Mouse (Mus musculus): Measurements from ENCODE around the gene Gpx8. TPM values are rescaled to one million over a fixed set of nuclear protein-coding genes. Genes with fewer than 3 reads are reported as not detected.
A peak's percentile ranks its signal among the peaks of the same experiment; 100 is the strongest.

Gpx8 gene
- polyA plus RNA-seq, 1 experiment from 2014 or later: 6.3 TPM

- no peaks in the 10 kb centered on the region; the same call in 1 of the 2 replicates for H3K4me1 ChIP-seq (ENCODE audit: control insufficient read depth, low read depth, low read length)
- WGBS (ENCODE audit: insufficient replicate concordance): 43% methylated on average over 9 of the region's 9 CpGs
- no peaks in the 10 kb centered on the region for H3K36me3 ChIP-seq (ENCODE audit: control insufficient read depth, insufficient read depth)
- ATAC-seq (ENCODE audit: low read depth): no peak
- H3K27ac ChIP-seq (ENCODE audit: low read length): no peak overlapping the region
- no peak overlapping the region for H3K4me2 ChIP-seq (ENCODE audit: low read depth, low read length)
- H3K9me3 ChIP-seq (replicated peaks; ENCODE audit: control insufficient read depth, low read length): no peaks in the 10 kb centered on the region
- H3K9ac ChIP-seq (ENCODE audit: low read depth, low read length): no peak overlapping the region
- no peak overlapping the region for H3K4me3 ChIP-seq (ENCODE audit: low read depth, low read length)
- H3K27me3 ChIP-seq (ENCODE audit: control insufficient read depth, insufficient read depth, low read depth, low read length): peaks cover 50% of the 10 kb centered on the region
Measured at GRCm38 (mm10) chr13:113000576-113001318, 45.5 kb downstream of the Gpx8 start.

GRCm38 (mm10) chr13:113000090-113000489, 46.1 kb downstream of the Gpx8 start:
- 38% methylated on average over 3 of the region's 3 CpGs for WGBS (ENCODE audit: insufficient replicate concordance)
- no peaks in the 10 kb centered on the region; the same call in 1 of the 2 replicates for H3K4me1 ChIP-seq (ENCODE audit: control insufficient read depth, low read depth, low read length)
- H3K4me3 ChIP-seq (ENCODE audit: low read depth, low read length): no peak overlapping the region
- no peak for ATAC-seq (ENCODE audit: low read depth)
- peaks cover 53% of the 10 kb centered on the region for H3K27me3 ChIP-seq (ENCODE audit: control insufficient read depth, insufficient read depth, low read depth, low read length)
- H3K9me3 ChIP-seq (replicated peaks; ENCODE audit: control insufficient read depth, low read length): no peaks in the 10 kb centered on the region
- H3K9ac ChIP-seq (ENCODE audit: low read depth, low read length): no peak overlapping the region
- no peak overlapping the region for H3K4me2 ChIP-seq (ENCODE audit: low read depth, low read length)
- no peak overlapping the region for H3K27ac ChIP-seq (ENCODE audit: low read length)
- H3K36me3 ChIP-seq (ENCODE audit: control insufficient read depth, insufficient read depth): no peaks in the 10 kb centered on the region

GRCm38 (mm10) chr13:112998427-112999201, 47.6 kb downstream of the Gpx8 start:
- Histone ChIP-seq H3K4me3 (ENCODE audit: low read depth, low read length) (peak overlapping the region; percentile 13; the same call in 1 of the 2 replicates), H3K9me3 (replicated peaks; ENCODE audit: control insufficient read depth, low read length) (no peaks in the 10 kb centered on the region), H3K27me3 (ENCODE audit: control insufficient read depth, insufficient read depth, low read depth, low read length) (peaks cover 68% of the 10 kb centered on the region), H3K4me2 (ENCODE audit: low read depth, low read length) (peak overlapping the region; percentile 25), H3K27ac (ENCODE audit: low read length) (no peak overlapping the region), H3K9ac (ENCODE audit: low read depth, low read length) (no peak overlapping the region), H3K4me1 (ENCODE audit: control insufficient read depth, low read depth, low read length) (peaks cover 6% of the 10 kb centered on the region), H3K36me3 (ENCODE audit: control insufficient read depth, insufficient read depth) (no peaks in the 10 kb centered on the region)
- ATAC-seq (ENCODE audit: low read depth): no peak
- 1% methylated on average over 46 of the region's 46 CpGs for WGBS (ENCODE audit: insufficient replicate concordance)

- no peaks in the 10 kb centered on the region for H3K9me3 ChIP-seq (replicated peaks; ENCODE audit: control insufficient read depth, low read length)
- H3K36me3 ChIP-seq (ENCODE audit: control insufficient read depth, insufficient read depth): no peaks in the 10 kb centered on the region
- H3K4me1 ChIP-seq (ENCODE audit: control insufficient read depth, low read depth, low read length): peaks cover 8% of the 10 kb centered on the region
- H3K4me3 ChIP-seq (ENCODE audit: low read depth, low read length): no peak overlapping the region
- no peak overlapping the region for H3K4me2 ChIP-seq (ENCODE audit: low read depth, low read length)
- no peak overlapping the region for H3K9ac ChIP-seq (ENCODE audit: low read depth, low read length)
- H3K27ac ChIP-seq (ENCODE audit: low read length): no peak overlapping the region
- no peak for ATAC-seq (ENCODE audit: low read depth)
- H3K27me3 ChIP-seq (ENCODE audit: control insufficient read depth, insufficient read depth, low read depth, low read length): peaks cover 79% of the 10 kb centered on the region
- 53% methylated on average over 6 of the region's 6 CpGs for WGBS (ENCODE audit: insufficient replicate concordance)
Measured at GRCm38 (mm10) chr13:112997369-112997768, 48.8 kb downstream of the Gpx8 start.

GRCm38 (mm10) chr13:112996407-112996806, 49.8 kb downstream of the Gpx8 start:
- no peak overlapping the region for H3K4me3 ChIP-seq (ENCODE audit: low read depth, low read length)
- no peaks in the 10 kb centered on the region for H3K9me3 ChIP-seq (replicated peaks; ENCODE audit: control insufficient read depth, low read length)
- no peak overlapping the region for H3K27ac ChIP-seq (ENCODE audit: low read length)
- H3K36me3 ChIP-seq (ENCODE audit: control insufficient read depth, insufficient read depth): no peaks in the 10 kb centered on the region
- 30% methylated on average over 4 of the region's 4 CpGs for WGBS (ENCODE audit: insufficient replicate concordance)
- peaks cover 84% of the 10 kb centered on the region for H3K27me3 ChIP-seq (ENCODE audit: control insufficient read depth, insufficient read depth, low read depth, low read length)
- no peak for ATAC-seq (ENCODE audit: low read depth)
- no peak overlapping the region for H3K9ac ChIP-seq (ENCODE audit: low read depth, low read length)
- H3K4me1 ChIP-seq (ENCODE audit: control insufficient read depth, low read depth, low read length): peaks cover 8% of the 10 kb centered on the region
- H3K4me2 ChIP-seq (ENCODE audit: low read depth, low read length): no peak overlapping the region

- no peaks in the 10 kb centered on the region for H3K36me3 ChIP-seq (ENCODE audit: control insufficient read depth, insufficient read depth)
- H3K4me2 ChIP-seq (ENCODE audit: low read depth, low read length): peak overlapping the region; percentile 58
- no peak overlapping the region for H3K9ac ChIP-seq (ENCODE audit: low read depth, low read length)
- no peak overlapping the region for H3K27ac ChIP-seq (ENCODE audit: low read length)
- no peaks in the 10 kb centered on the region for H3K9me3 ChIP-seq (replicated peaks; ENCODE audit: control insufficient read depth, low read length)
- ATAC-seq (ENCODE audit: low read depth): 0 out of 2 replicates have a peak, but pooled peaks have one; percentile 45
- under 1% methylated on average over 25 of the region's 25 CpGs for WGBS (ENCODE audit: insufficient replicate concordance)
- peak overlapping the region; percentile 46 for H3K4me3 ChIP-seq (ENCODE audit: low read depth, low read length)
- peaks cover 8% of the 10 kb centered on the region for H3K4me1 ChIP-seq (ENCODE audit: control insufficient read depth, low read depth, low read length)
- peaks cover 91% of the 10 kb centered on the region for H3K27me3 ChIP-seq (ENCODE audit: control insufficient read depth, insufficient read depth, low read depth, low read length)
Measured at GRCm38 (mm10) chr13:112994191-112994590, 52.0 kb downstream of the Gpx8 start.

GRCm38 (mm10) chr13:112993531-112994152, 52.6 kb downstream of the Gpx8 start, which contains the start of gene Mcidas:
Gene Mcidas, plus strand, starts transcription at chr13:112993845.
- no peak within 1 kb of the TSS for H3K9ac ChIP-seq (ENCODE audit: low read depth, low read length)
- H3K4me3 ChIP-seq (ENCODE audit: low read depth, low read length): peak within 1 kb of the TSS; percentile 46
- ATAC-seq (ENCODE audit: low read depth): 0 out of 2 replicates have a peak, but pooled peaks have one; percentile 9
- H3K4me2 ChIP-seq (ENCODE audit: low read depth, low read length): peak within 1 kb of the TSS; percentile 58
- no peaks in the 10 kb centered on the region for H3K36me3 ChIP-seq (ENCODE audit: control insufficient read depth, insufficient read depth)
- H3K27ac ChIP-seq (ENCODE audit: low read length): no peak within 1 kb of the TSS
- no peaks in the 10 kb centered on the region for H3K9me3 ChIP-seq (replicated peaks; ENCODE audit: control insufficient read depth, low read length)
- H3K4me1 ChIP-seq (ENCODE audit: control insufficient read depth, low read depth, low read length): peaks cover 8% of the 10 kb centered on the region
- under 1% methylated on average over 63 of the region's 63 CpGs for WGBS (ENCODE audit: insufficient replicate concordance)
- peaks cover 91% of the 10 kb centered on the region for H3K27me3 ChIP-seq (ENCODE audit: control insufficient read depth, insufficient read depth, low read depth, low read length)
